Mouse (Mus musculus) heart, adult 2 months (tissue): ENCODE results near the gene Mtf2.

Experiments used
- CTCF ChIP-seq: fragments of 200-600 bp; IDR thresholded peaks from 2 replicates; pipeline ENCODE4 v1.8.1; 2022; ENCODE audit warnings: antibody characterized with exemption, mild to moderate bottlenecking, moderate library complexity
- EP300 ChIP-seq: fragments of 200-500 bp; IDR thresholded peaks from 2 replicates; pipeline ENCODE4 v1.6.1; 2011; ENCODE audit warnings: low read depth, low read length, control low read depth; ENCODE audit not compliant: insufficient read depth
- POLR2A ChIP-seq: fragments of 200-500 bp; IDR thresholded peaks from 2 replicates; pipeline ENCODE4 v1.6.1; 2011; ENCODE audit warnings: mild to moderate bottlenecking, low read depth, low read length, control low read depth; ENCODE audit not compliant: insufficient read depth

- TF ChIP-seq CTCF (peak; percentile 65), POLR2A (no peak), EP300 (no peak)
These were observed 35.5 kb upstream of the Mtf2 start for GRCm38 (mm10) chr5:108029968-108030367.
